Mouse (Mus musculus): Measurements from ENCODE around the gene Josd1. TPM values are rescaled to one million over a fixed set of nuclear protein-coding genes. Genes with fewer than 3 reads are reported as not detected.

The Josd1 gene
- total and polyA plus RNA-seq, 3 experiments, result 30.1 to 48.3 (median 34.9) TPM

- Histone ChIP-seq H3K9ac (ENCODE audit: insufficient read depth, low read depth) (no peak overlapping the region), H3K4me2 (ENCODE audit: insufficient read depth, low read depth, poor library complexity, severe bottlenecking) (no peak overlapping the region), H3K4me1 (ENCODE audit: control insufficient read depth in 1 of 2, insufficient read depth in 2 of 2) (peaks cover 3 to 57% of the 10 kb centered on the region in 2 experiments; a peak in 3 of 4 replicates), H3K36me3 (replicated peaks in 1 of 2; ENCODE audit: control insufficient read depth in 1 of 2, insufficient read depth in 1 of 2, low read length in 1 of 2) (peaks cover 44 to 91% of the 10 kb centered on the region in 2 experiments), H3K9me3 (replicated peaks; ENCODE audit: low read length) (no peaks in the 10 kb centered on the region), H3K27me3 (replicated peaks) (no peaks in the 10 kb centered on the region), H3K79me2 (replicated peaks; ENCODE audit: control insufficient read depth, extremely low read depth, insufficient read depth, poor library complexity, severe bottlenecking) (no peaks in the 10 kb centered on the region), H3K27ac (ENCODE audit: insufficient read depth, low read depth) (no peak overlapping the region), H3K4me3 (replicated peaks in 1 of 3; ENCODE audit: low read depth in 2 of 3, low read length in 2 of 3, poor library complexity in 1 of 3) (no peak overlapping the region)
- no peak for TF ChIP-seq IRF4 (IDR thresholded peaks at IDR 0.05; ENCODE audit: low read depth, low read length)
- TF ChIP-seq ZMIZ1 (IDR thresholded peaks at IDR 0.05; ENCODE audit: low read depth, low read length), result no peak
- TF ChIP-seq JUND (conservative IDR thresholded peaks at IDR 0.05; ENCODE audit: low read depth, low read length), result no peak
- TF ChIP-seq EP300 (IDR thresholded peaks at IDR 0.05; ENCODE audit: low read length), result no peak
- TF ChIP-seq PAX5 (IDR thresholded peaks at IDR 0.05; ENCODE audit: low read length), result no peak
- TF ChIP-seq BHLHE40 (IDR thresholded peaks at IDR 0.05; ENCODE audit: low read depth, low read length), result no peak
- no peak for TF ChIP-seq SIN3A (IDR thresholded peaks at IDR 0.05; ENCODE audit: low read length)
- TF ChIP-seq ZNF384 (IDR thresholded peaks at IDR 0.05; ENCODE audit: low read depth, low read length), result no peak
- no peak for TF ChIP-seq MAZ (IDR thresholded peaks at IDR 0.05; ENCODE audit: low read depth, low read length)
- in situ Hi-C loops (cut with MboI; ENCODE audit: low pct_ligation_motif_present, low pct_unique_long_range_greater_than_20kb, low sequenced_read_pairs) (no loop called here), dilution Hi-C loops (cut with MboI; ENCODE audit: extremely low pct_ligation_motif_present, extremely low pct_unique_long_range_greater_than_20kb, low sequenced_read_pairs) (no loop called here)
- DNase-seq (ENCODE audit: extremely low read depth), result no peak
Observed at GRCm38 (mm10) chr15:79727840-79728239, 40.1 kb upstream of the Josd1 start.

GRCm38 (mm10) chr15:79725190-79725789 is 37.6 kb upstream of the Josd1 start:
- no peak overlapping the region for H3K4me2 ChIP-seq (ENCODE audit: insufficient read depth, low read depth, poor library complexity, severe bottlenecking)
- H3K9ac ChIP-seq (ENCODE audit: insufficient read depth, low read depth), result no peak overlapping the region
- no peak for DNase-seq (ENCODE audit: extremely low read depth)
- dilution Hi-C loops (cut with MboI; ENCODE audit: extremely low pct_ligation_motif_present, extremely low pct_unique_long_range_greater_than_20kb, low sequenced_read_pairs) (no loop called here), in situ Hi-C loops (cut with MboI; ENCODE audit: low pct_ligation_motif_present, low pct_unique_long_range_greater_than_20kb, low sequenced_read_pairs) (no loop called here)
- no peaks in the 10 kb centered on the region for H3K27me3 ChIP-seq (replicated peaks)
- H3K27ac ChIP-seq (ENCODE audit: insufficient read depth, low read depth), result no peak overlapping the region
- peaks cover 3 to 57% of the 10 kb centered on the region in 2 experiments for H3K4me1 ChIP-seq (ENCODE audit: control insufficient read depth in 1 of 2, insufficient read depth in 2 of 2)
- no peak overlapping the region for H3K4me3 ChIP-seq (replicated peaks in 1 of 3; ENCODE audit: low read depth in 2 of 3, low read length in 2 of 3, poor library complexity in 1 of 3)
- H3K36me3 ChIP-seq (replicated peaks in 1 of 2; ENCODE audit: control insufficient read depth in 1 of 2, insufficient read depth in 1 of 2, low read length in 1 of 2), result peaks cover 59 to 92% of the 10 kb centered on the region in 2 experiments
- TF ChIP-seq POLR2AphosphoS2 (IDR thresholded peaks at IDR 0.05; ENCODE audit: low read depth, low read length) (no peak), ZKSCAN1 (IDR thresholded peaks at IDR 0.05; ENCODE audit: borderline replicate concordance, low read depth, low read length) (no peak), HCFC1 (IDR thresholded peaks at IDR 0.05; ENCODE audit: low read depth, low read length) (no peak), CTCF (conservative IDR thresholded peaks at IDR 0.05 in 1 of 2, IDR thresholded peaks at IDR 0.05 in 1 of 2; ENCODE audit: low read depth in 2 of 2, low read length in 2 of 2) (no peak), EP300 (IDR thresholded peaks at IDR 0.05; ENCODE audit: low read length) (no peak), SMC3 (IDR thresholded peaks at IDR 0.05; ENCODE audit: low read depth, low read length) (no peak), MAFK (IDR thresholded peaks at IDR 0.05; ENCODE audit: insufficient replicate concordance, low read length) (no peak), ZMIZ1 (IDR thresholded peaks at IDR 0.05; ENCODE audit: low read depth, low read length) (no peak), MYC (IDR thresholded peaks at IDR 0.05; ENCODE audit: low read depth, low read length) (no peak), KAT2A (IDR thresholded peaks at IDR 0.05; ENCODE audit: insufficient replicate concordance, low read length) (no peak), USF1 (IDR thresholded peaks at IDR 0.05; ENCODE audit: low read depth, low read length) (no peak), BHLHE40 (IDR thresholded peaks at IDR 0.05; ENCODE audit: low read depth, low read length) (no peak), POLR2A (IDR thresholded peaks at IDR 0.05; ENCODE audit: low read depth, low read length) (no peak)
- no peaks in the 10 kb centered on the region for H3K9me3 ChIP-seq (replicated peaks; ENCODE audit: low read length)
- H3K79me2 ChIP-seq (replicated peaks; ENCODE audit: control insufficient read depth, extremely low read depth, insufficient read depth, poor library complexity, severe bottlenecking), result no peaks in the 10 kb centered on the region

All from CH12.LX (cell line).